Mouse (Mus musculus): ENCODE measurements around the gene Armc6. TPM values are rescaled to one million over a fixed set of nuclear protein-coding genes. Genes with fewer than 3 reads are reported as not detected.
"Not testable (repeated sequence)": the region's sequence is repeated elsewhere in the genome, so short reads cannot be mapped to it uniquely, and the experiment has no call there.

Gene Armc6
- polyA plus RNA-seq, 1 experiment from 2014 or later: 21.7 TPM

GRCm38 (mm10) chr8:70223341-70223740, 10.9 kb downstream of the Armc6 start:
- Histone ChIP-seq H3K4me2 (no peak overlapping the region), H3K36me3 (peaks cover 15% of the 10 kb centered on the region; the same call in 1 of the 2 replicates), H3K4me3 (replicated peaks) (no peak overlapping the region), H3K9ac (no peak overlapping the region), H3K27ac (no peak overlapping the region), H3K4me1 (no peaks in the 10 kb centered on the region), H3K27me3 (replicated peaks) (no peaks in the 10 kb centered on the region), H3K9me3 (no peaks in the 10 kb centered on the region)
- WGBS: 47% methylated on average over 6 of the region's 6 CpGs
- no peak for ATAC-seq (ENCODE audit: insufficient read depth, low FRiP score, low read depth)

- Histone ChIP-seq H3K27me3 (replicated peaks) (no peaks in the 10 kb centered on the region), H3K9ac (no peak overlapping the region), H3K9me3 (no peaks in the 10 kb centered on the region), H3K4me1 (no peaks in the 10 kb centered on the region), H3K36me3 (peaks cover 15% of the 10 kb centered on the region; the same call in 1 of the 2 replicates), H3K4me3 (replicated peaks) (no peak overlapping the region), H3K27ac (no peak overlapping the region), H3K4me2 (no peak overlapping the region)
- WGBS: 89% methylated on average over 12 of the region's 12 CpGs
- ATAC-seq (ENCODE audit: insufficient read depth, low FRiP score, low read depth): no peak
Measured at GRCm38 (mm10) chr8:70222041-70222440, 12.2 kb downstream of the Armc6 start.

GRCm38 (mm10) chr8:70220911-70221310, 13.4 kb downstream of the Armc6 start:
- Histone ChIP-seq H3K9ac (no peak overlapping the region), H3K4me1 (no peaks in the 10 kb centered on the region), H3K27ac (no peak overlapping the region), H3K4me3 (replicated peaks) (no peak overlapping the region), H3K27me3 (replicated peaks) (no peaks in the 10 kb centered on the region), H3K36me3 (peaks cover 15% of the 10 kb centered on the region; the same call in 1 of the 2 replicates), H3K4me2 (no peak overlapping the region), H3K9me3 (no peaks in the 10 kb centered on the region)
- ATAC-seq (ENCODE audit: insufficient read depth, low FRiP score, low read depth): no peak
- 96% methylated on average over 3 of the region's 3 CpGs for WGBS

GRCm38 (mm10) chr8:70220236-70220840, 13.9 kb downstream of the Armc6 start:
- no peak overlapping the region for H3K4me2 ChIP-seq
- no peak overlapping the region for H3K9ac ChIP-seq
- no peak overlapping the region for H3K4me3 ChIP-seq (replicated peaks)
- no peak for ATAC-seq (ENCODE audit: insufficient read depth, low FRiP score, low read depth)
- H3K27me3 ChIP-seq (replicated peaks): no peaks in the 10 kb centered on the region
- no peaks in the 10 kb centered on the region for H3K9me3 ChIP-seq
- no peaks in the 10 kb centered on the region for H3K4me1 ChIP-seq
- H3K27ac ChIP-seq: no peak overlapping the region
- 79% methylated on average over 8 of the region's 8 CpGs for WGBS
- H3K36me3 ChIP-seq: peaks cover 15% of the 10 kb centered on the region; the same call in 1 of the 2 replicates

GRCm38 (mm10) chr8:70219107-70219684, 15.1 kb downstream of the Armc6 start:
- Histone ChIP-seq H3K4me3 (replicated peaks) (no peak overlapping the region), H3K4me1 (no peaks in the 10 kb centered on the region), H3K36me3 (peaks cover 15% of the 10 kb centered on the region; the same call in 1 of the 2 replicates), H3K9me3 (no peaks in the 10 kb centered on the region), H3K9ac (no peak overlapping the region), H3K4me2 (no peak overlapping the region), H3K27ac (no peak overlapping the region), H3K27me3 (replicated peaks) (no peaks in the 10 kb centered on the region)
- ATAC-seq (ENCODE audit: insufficient read depth, low FRiP score, low read depth): no peak
- 39% methylated on average over 5 of the region's 5 CpGs for WGBS

GRCm38 (mm10) chr8:70217441-70217840, 16.8 kb downstream of the Armc6 start:
- H3K4me3 ChIP-seq (replicated peaks): no peak overlapping the region
- H3K36me3 ChIP-seq: peaks cover 6% of the 10 kb centered on the region; the same call in 1 of the 2 replicates
- no peaks in the 10 kb centered on the region for H3K27me3 ChIP-seq (replicated peaks)
- no peak for ATAC-seq (ENCODE audit: insufficient read depth, low FRiP score, low read depth)
- H3K9me3 ChIP-seq: no peaks in the 10 kb centered on the region
- no peaks in the 10 kb centered on the region for H3K4me1 ChIP-seq
- H3K27ac ChIP-seq: no peak overlapping the region
- H3K4me2 ChIP-seq: no peak overlapping the region
- H3K9ac ChIP-seq: no peak overlapping the region

- Histone ChIP-seq H3K27ac (no peak overlapping the region), H3K4me2 (no peak overlapping the region), H3K27me3 (replicated peaks) (no peaks in the 10 kb centered on the region), H3K4me3 (replicated peaks) (no peak overlapping the region), H3K9ac (no peak overlapping the region), H3K36me3 (no peaks in the 10 kb centered on the region), H3K4me1 (no peaks in the 10 kb centered on the region), H3K9me3 (no peaks in the 10 kb centered on the region)
- WGBS: 61% methylated on average over 1 of the region's 1 CpGs
- ATAC-seq (ENCODE audit: insufficient read depth, low FRiP score, low read depth): no peak
Measured at GRCm38 (mm10) chr8:70216566-70216965, 17.7 kb downstream of the Armc6 start.

- H3K9me3 ChIP-seq; ATAC-seq (ENCODE audit: insufficient read depth, low FRiP score, low read depth); H3K27me3 ChIP-seq (replicated peaks); H3K36me3 ChIP-seq; H3K9ac ChIP-seq; H3K27ac ChIP-seq; H3K4me1 ChIP-seq; H3K4me3 ChIP-seq (replicated peaks); H3K4me2 ChIP-seq: not testable (repeated sequence)
- 73% methylated on average over 3 of the region's 3 CpGs for WGBS
Measured at GRCm38 (mm10) chr8:70216161-70216560, 18.1 kb downstream of the Armc6 start.

GRCm38 (mm10) chr8:70215092-70215491, 19.2 kb downstream of the Armc6 start:
- Histone ChIP-seq H3K9ac (no peak overlapping the region), H3K4me3 (replicated peaks) (no peak overlapping the region), H3K4me2 (no peak overlapping the region), H3K4me1 (peaks cover 6% of the 10 kb centered on the region; the same call in 1 of the 2 replicates), H3K27me3 (replicated peaks) (no peaks in the 10 kb centered on the region), H3K27ac (no peak overlapping the region), H3K36me3 (no peaks in the 10 kb centered on the region), H3K9me3 (no peaks in the 10 kb centered on the region)
- no peak for ATAC-seq (ENCODE audit: insufficient read depth, low FRiP score, low read depth)
- 70% methylated on average over 5 of the region's 5 CpGs for WGBS

GRCm38 (mm10) chr8:70214411-70214810, 19.9 kb downstream of the Armc6 start:
- Histone ChIP-seq H3K9me3 (no peaks in the 10 kb centered on the region), H3K4me2 (no peak overlapping the region), H3K27ac (no peak overlapping the region), H3K4me1 (peaks cover 6% of the 10 kb centered on the region; the same call in 1 of the 2 replicates), H3K36me3 (no peaks in the 10 kb centered on the region), H3K4me3 (replicated peaks) (no peak overlapping the region), H3K27me3 (replicated peaks) (no peaks in the 10 kb centered on the region), H3K9ac (no peak overlapping the region)
- no peak for ATAC-seq (ENCODE audit: insufficient read depth, low FRiP score, low read depth)
- 72% methylated on average over 3 of the region's 3 CpGs for WGBS

GRCm38 (mm10) chr8:70212112-70213055, 21.9 kb downstream of the Armc6 start, which contains the start of gene Slc25a42:
Gene Slc25a42 (minus strand): TSS chr8:70212305.
- Histone ChIP-seq H3K9ac (peak within 1 kb of the TSS; percentile 47; the same call in 1 of the 2 replicates), H3K9me3 (no peaks in the 10 kb centered on the region), H3K4me3 (replicated peaks) (peak within 1 kb of the TSS; percentile 71), H3K27me3 (replicated peaks) (no peaks in the 10 kb centered on the region), H3K4me2 (peak within 1 kb of the TSS; percentile 99), H3K27ac (peak within 1 kb of the TSS; percentile 60), H3K36me3 (no peaks in the 10 kb centered on the region), H3K4me1 (peaks cover 6% of the 10 kb centered on the region; the same call in 1 of the 2 replicates)
- peak; percentile 97 for ATAC-seq (ENCODE audit: insufficient read depth, low FRiP score, low read depth)
- under 1% methylated on average over 63 of the region's 66 CpGs for WGBS

GRCm38 (mm10) chr8:70211726-70212111, 22.5 kb downstream of the Armc6 start:
- Histone ChIP-seq H3K27me3 (replicated peaks) (no peaks in the 10 kb centered on the region), H3K4me1 (peaks cover 6% of the 10 kb centered on the region; the same call in 1 of the 2 replicates), H3K9me3 (no peaks in the 10 kb centered on the region), H3K4me3 (replicated peaks) (peak overlapping the region; percentile 71), H3K27ac (no peak overlapping the region), H3K9ac (peak overlapping the region; percentile 47; the same call in 1 of the 2 replicates), H3K36me3 (no peaks in the 10 kb centered on the region), H3K4me2 (peak overlapping the region; percentile 99)
- 1% methylated on average over 31 of the region's 31 CpGs for WGBS
- no peak for ATAC-seq (ENCODE audit: insufficient read depth, low FRiP score, low read depth)
